ENCODE assay signal across 13 mouse cellular contexts in the genomic region with DNA sequence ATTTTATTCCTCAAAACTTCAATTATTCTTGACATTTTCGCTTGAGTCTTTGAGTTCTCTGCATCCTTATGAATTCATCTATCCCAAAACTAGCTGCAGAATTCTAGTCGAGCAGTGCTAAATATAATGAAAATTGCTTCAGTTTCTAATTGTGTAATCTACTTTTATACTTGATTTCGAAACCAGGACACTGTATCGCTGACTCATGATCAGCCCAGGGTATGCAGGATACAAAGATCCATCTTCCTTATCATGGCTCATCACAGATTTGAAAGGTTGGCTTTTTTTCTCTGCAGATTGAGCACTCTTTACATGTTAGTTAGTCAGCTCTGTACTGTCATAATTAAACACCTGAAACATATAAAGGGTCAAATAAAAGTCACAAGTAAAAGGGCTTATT.
"Had no signal": no experiment of that assay in that cellular context is flagged by ENCODE, and none has a peak within 500 bp of the region (broad histone marks: within the 10 kb centered on the region; RNA-seq: fewer than 3 reads in every experiment).

No protein-coding gene starts in this region.

- DNase-seq: kidney, adult 18-20 months; kidney, adult 9 months; kidney, postnatal 14 days; kidney, postnatal 4 days; liver; liver, postnatal 0 days; lung, embryonic 14.5 days; midbrain, embryonic 14.5 days; right cerebral cortex, adult 18-20 months; right cerebral cortex, postnatal 14 days; right cerebral cortex, postnatal 4 days; thymus, postnatal 25 days had no signal

- ATAC-seq: liver, postnatal 0 days; lung, postnatal 0 days had no signal
